Mouse (Mus musculus) lung, postnatal 0 days (tissue): Measurements from ENCODE around the gene Tekt1.

ENCODE experiments used
- CTCF ChIP-seq: IDR thresholded peaks from 2 replicates; pipeline ENCODE4 v1.5.1; 2016; ENCODE audit warnings: antibody characterized with exemption, mild to moderate bottlenecking
- EP300 ChIP-seq: IDR thresholded peaks from 2 replicates; pipeline ENCODE4 v1.6.1; 2016; ENCODE audit warnings: antibody characterized with exemption, mild to moderate bottlenecking, control low read depth

GRCm38 (mm10) chr11:72395652-72396051 is 33.4 kb upstream of the Tekt1 start:
- TF ChIP-seq CTCF (no peak), EP300 (no peak)
